Mouse (Mus musculus) neutrophil, adult 65 days (primary cell): ENCODE results near the gene Map7. TPM values are rescaled to one million over a fixed set of nuclear protein-coding genes. Genes with fewer than 3 reads are reported as not detected.

ENCODE experiments used
- total RNA-seq: library from RNA; stranded (reverse); gene quantifications from 2 replicates; pipeline ENCODE4 v1.2.4, GENCODE M21; 2023

Gene Map7
- total RNA-seq = 2.3 and 3.3 TPM in 2 replicates

DNA sequence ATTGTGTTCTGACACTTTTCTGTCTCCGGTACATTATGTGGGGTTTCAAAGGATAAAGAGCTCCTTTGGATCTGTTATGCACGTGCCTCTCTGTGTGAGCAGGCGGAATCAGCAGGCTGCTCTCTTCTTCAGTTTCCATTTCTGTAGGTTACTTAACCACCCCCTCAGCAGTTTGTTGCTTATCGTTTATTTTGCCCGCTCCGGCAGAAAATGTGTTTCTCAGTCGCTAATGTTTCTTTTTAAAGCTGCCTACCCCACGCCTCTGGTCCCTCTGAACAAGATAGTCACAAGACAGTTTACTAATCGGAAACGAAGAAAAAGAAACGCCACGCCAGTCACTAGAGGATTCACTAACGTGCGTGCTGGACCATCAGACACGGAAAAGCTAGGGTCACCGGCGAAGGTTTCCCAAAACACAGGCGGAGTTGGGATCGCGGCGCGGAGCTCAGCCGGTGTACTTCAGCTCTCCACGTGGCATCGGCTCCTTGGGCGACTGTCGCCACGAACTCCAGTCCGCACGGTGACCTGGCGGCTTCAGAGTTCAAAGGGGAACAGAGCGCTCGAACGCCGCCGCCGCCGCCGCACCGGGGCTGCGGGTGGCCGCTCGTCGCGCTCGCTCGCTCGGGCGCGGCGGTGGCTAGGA lies at the start of gene Map7:
TSS of gene Map7 (plus strand) at position 342 of the 643 bp plus-strand sequence.

DNA sequence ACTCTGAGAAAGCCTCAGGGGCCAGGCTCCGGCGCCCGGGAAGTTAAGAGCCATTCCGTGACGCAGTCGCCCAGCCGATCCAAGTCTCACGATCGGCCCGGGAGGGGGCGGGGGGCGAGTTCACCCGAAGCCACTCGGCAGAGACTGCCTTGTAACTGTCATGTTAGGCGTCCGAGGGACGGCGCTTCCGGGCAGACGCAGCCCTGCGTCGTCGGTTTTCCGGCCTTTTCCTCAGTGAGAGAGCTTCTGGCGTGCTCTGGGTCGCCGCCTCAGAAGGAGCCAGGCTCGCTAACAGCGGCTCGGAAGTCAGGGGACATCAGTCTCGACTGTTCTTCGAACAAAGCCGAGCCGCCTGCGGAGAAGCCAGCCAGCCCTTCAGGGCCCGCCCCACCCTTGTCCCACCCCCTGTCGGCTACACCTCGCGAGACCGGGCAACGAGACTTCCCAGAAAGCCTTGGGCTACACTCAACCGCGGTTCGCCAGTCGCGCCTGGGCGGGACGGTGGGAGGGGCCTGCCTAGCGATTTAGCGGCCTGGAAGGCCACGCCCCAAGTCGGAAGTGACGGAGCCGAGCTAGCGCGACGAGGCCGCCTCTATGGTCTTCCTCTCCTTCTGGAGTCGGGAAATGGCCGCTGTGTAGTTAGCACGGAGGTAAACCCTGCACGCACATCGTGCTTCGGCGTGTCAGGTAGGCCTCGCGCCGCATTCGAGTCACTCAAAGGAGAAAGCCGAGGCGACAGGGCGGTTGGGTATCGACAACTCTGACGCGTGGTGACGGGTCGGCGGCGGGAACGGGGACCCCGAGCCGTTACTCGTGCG lies 163.9 kb downstream of the Map7 start, which contains the start of gene Bclaf1:
TSS of gene Bclaf1 (plus strand) at position 552 of the 818 bp plus-strand sequence.

Other genes starting within 250 kb of the Map7 start
- 15.6 and 16.6 TPM in 2 replicates for gene Pex7, start 240.8 kb upstream of the Map7 start, total RNA-seq
- 132 and 259 TPM in 2 replicates for gene Map3k5, start 214.0 kb upstream of the Map7 start, total RNA-seq
- gene Bclaf1, start 164.0 kb downstream of the Map7 start, total RNA-seq = 101 and 134 TPM in 2 replicates
- 16.8 and 20.9 TPM in 2 replicates for gene Mtfr2, start 199.3 kb downstream of the Map7 start, total RNA-seq